Mouse (Mus musculus): ENCODE measurements around the gene Atp1a4. TPM values are rescaled to one million over a fixed set of nuclear protein-coding genes. Genes with fewer than 3 reads are reported as not detected.
A peak's percentile ranks its signal among the peaks of the same experiment; 100 is the strongest.

The Atp1a4 gene
- polyA plus RNA-seq, 1 experiment from 2014 or later, result 0.05 TPM

DNA sequence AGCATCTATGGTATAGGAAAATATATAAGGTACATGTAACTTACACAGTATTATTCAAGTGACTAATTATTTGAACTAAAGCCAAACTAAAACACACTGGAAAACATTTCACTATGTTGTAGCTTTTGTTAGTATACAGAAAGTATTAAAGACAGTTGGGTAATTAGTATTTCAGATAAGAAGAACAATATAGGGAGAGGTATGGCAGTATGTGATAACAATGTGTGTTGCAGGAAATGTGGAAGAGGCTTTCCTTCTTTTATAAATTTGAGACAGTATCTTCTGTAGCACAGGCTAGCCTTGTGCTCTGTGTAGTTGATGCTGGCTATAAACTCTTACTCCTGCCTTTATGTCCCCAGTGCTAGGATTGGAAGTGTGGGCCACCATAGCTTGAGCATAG lies 74.3 kb downstream of the Atp1a4 start:
- Histone ChIP-seq H3K9me3 (replicated peaks) (no peaks in the 10 kb centered on the region), H3K9ac (no peak overlapping the region), H3K4me2 (no peak overlapping the region), H3K4me1 (0 out of 2 replicates have a peak, but pooled peaks cover 4% of the 10 kb centered on the region), H3K4me3 (replicated peaks) (no peak overlapping the region), H3K27ac (no peak overlapping the region), H3K27me3 (no peaks in the 10 kb centered on the region), H3K36me3 (peaks cover 86% of the 10 kb centered on the region)
- no peak for ATAC-seq (replicated peaks; ENCODE audit: low FRiP score)

DNA sequence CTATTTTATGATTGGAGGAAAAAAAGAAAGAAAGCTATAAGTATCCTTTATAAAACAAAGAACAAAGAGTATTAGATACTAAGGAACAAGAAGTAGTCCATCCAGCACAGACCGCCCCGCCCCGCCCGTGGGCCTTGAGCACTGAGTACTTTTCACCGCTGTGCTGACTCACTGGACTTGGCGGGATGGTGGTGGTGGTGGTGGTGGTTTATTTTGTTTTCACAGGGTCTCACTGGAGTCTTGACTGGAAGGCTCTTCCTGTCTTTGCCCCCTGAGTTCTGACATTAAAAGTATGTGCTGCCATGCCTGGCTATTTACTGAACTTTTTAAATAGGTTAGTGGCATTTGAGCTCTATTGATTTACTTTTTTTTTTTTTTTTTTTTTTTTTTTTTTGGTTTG lies 75.2 kb downstream of the Atp1a4 start:
- no peaks in the 10 kb centered on the region for H3K27me3 ChIP-seq
- H3K4me2 ChIP-seq, result no peak overlapping the region
- no peak overlapping the region for H3K9ac ChIP-seq
- no peak overlapping the region for H3K4me3 ChIP-seq (replicated peaks)
- no peak for ATAC-seq (replicated peaks; ENCODE audit: low FRiP score)
- H3K4me1 ChIP-seq, result 0 out of 2 replicates have a peak, but pooled peaks cover 4% of the 10 kb centered on the region
- WGBS, result 99% methylated on average over 6 of the region's 6 CpGs
- no peak overlapping the region for H3K27ac ChIP-seq
- H3K9me3 ChIP-seq (replicated peaks), result no peaks in the 10 kb centered on the region
- H3K36me3 ChIP-seq, result peaks cover 86% of the 10 kb centered on the region

DNA sequence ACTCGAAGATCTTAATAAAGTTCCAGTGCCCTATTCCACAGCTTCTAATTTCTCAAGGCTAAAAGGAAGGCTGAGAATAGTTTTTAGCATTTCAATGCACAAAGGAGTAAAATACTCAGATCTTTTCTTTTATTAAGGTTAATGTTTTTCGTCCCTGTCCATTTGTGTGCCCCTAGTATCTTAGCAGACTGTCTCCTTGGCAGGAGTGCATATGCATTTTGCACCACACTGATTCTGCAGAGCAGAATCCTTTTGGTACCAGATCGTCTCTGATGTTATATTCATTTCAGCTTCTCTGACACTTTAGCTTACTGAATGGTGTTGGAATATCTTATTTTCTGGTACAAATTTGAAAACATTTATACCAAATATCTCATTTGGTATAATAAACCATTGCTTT lies 76.4 kb downstream of the Atp1a4 start:
- H3K4me1 ChIP-seq, result 0 out of 2 replicates have a peak, but pooled peaks cover 4% of the 10 kb centered on the region
- no peaks in the 10 kb centered on the region for H3K27me3 ChIP-seq
- 91% methylated on average over 3 of the region's 3 CpGs for WGBS
- peaks cover 84% of the 10 kb centered on the region for H3K36me3 ChIP-seq
- H3K4me2 ChIP-seq, result no peak overlapping the region
- no peak overlapping the region for H3K4me3 ChIP-seq (replicated peaks)
- no peak overlapping the region for H3K9ac ChIP-seq
- no peak for ATAC-seq (replicated peaks; ENCODE audit: low FRiP score)
- H3K27ac ChIP-seq, result no peak overlapping the region
- no peaks in the 10 kb centered on the region for H3K9me3 ChIP-seq (replicated peaks)

DNA sequence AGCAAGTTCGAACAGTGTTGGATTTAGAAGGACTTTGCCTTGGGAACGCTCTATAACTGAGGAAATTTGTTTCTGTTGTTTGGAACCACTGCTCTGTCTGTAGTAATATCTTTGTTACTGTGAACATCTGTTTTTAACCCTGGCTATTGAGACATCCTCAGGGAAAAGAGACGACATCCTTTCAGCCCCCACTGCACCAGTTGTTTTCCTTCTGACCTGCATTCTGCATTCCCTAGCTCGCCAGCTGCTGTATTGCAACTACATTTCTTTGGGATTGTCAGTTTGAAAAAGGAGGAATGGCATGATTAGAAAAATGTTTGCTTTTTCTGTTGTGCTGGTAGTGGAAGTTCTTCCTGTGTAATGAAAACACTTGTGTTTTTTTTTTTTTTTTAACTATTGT lies 77.3 kb downstream of the Atp1a4 start:
- 0 out of 2 replicates have a peak, but pooled peaks cover 4% of the 10 kb centered on the region for H3K4me1 ChIP-seq
- H3K9me3 ChIP-seq (replicated peaks), result no peaks in the 10 kb centered on the region
- no peak overlapping the region for H3K4me2 ChIP-seq
- no peak for ATAC-seq (replicated peaks; ENCODE audit: low FRiP score)
- peaks cover 82% of the 10 kb centered on the region for H3K36me3 ChIP-seq
- no peaks in the 10 kb centered on the region for H3K27me3 ChIP-seq
- no peak overlapping the region for H3K4me3 ChIP-seq (replicated peaks)
- 0 out of 2 replicates have a peak overlapping the region, but pooled peaks have one; percentile 5 for H3K27ac ChIP-seq
- no peak overlapping the region for H3K9ac ChIP-seq
- 36% methylated on average over 4 of the region's 4 CpGs for WGBS

DNA sequence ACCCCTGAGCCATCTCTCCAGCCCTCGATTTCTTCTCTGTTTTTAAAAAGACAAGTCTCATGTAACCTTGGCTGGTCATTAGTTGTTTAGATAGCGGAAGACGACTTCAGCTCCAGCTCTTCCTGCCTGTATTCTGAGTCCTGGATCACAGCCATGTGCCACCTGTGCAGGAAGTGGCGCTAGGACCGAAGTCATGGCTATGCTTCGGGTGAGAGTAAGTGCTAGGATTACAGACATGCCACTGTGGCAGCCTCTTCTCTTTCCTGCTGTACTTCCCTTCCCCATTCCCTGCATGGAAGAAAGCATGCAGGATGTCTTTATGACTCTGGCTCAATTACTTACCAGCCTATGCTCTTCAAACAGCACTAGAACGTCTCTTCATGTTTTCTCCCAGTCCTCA lies 79.1 kb downstream of the Atp1a4 start:
- no peak for ATAC-seq (replicated peaks; ENCODE audit: low FRiP score)
- Histone ChIP-seq H3K9me3 (replicated peaks) (no peaks in the 10 kb centered on the region), H3K4me3 (replicated peaks) (no peak overlapping the region), H3K27ac (no peak overlapping the region), H3K27me3 (no peaks in the 10 kb centered on the region), H3K4me1 (0 out of 2 replicates have a peak, but pooled peaks cover 4% of the 10 kb centered on the region), H3K4me2 (no peak overlapping the region), H3K9ac (no peak overlapping the region), H3K36me3 (peaks cover 83% of the 10 kb centered on the region)
- 50% methylated on average over 7 of the region's 7 CpGs for WGBS

DNA sequence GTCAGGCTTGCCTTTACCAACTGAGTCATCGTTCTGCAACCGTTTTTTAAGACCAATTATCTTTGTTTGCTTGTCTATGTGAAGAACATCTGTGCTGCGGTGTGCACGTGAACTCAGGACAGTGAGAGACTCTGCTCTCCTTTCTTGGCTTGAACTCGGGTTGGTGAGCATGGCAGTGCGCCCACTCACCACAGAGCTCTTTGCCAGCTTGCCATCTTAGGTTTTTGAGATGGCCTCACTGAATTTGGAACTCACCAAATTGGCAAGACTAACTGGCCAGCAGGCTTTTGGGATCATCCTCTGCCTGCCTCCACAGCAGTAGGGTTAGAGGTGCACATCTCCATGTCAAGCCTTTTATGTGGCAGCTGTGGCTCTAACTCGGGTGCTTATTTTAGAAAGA lies 80.4 kb downstream of the Atp1a4 start:
- Histone ChIP-seq H3K9ac (no peak overlapping the region), H3K27me3 (no peaks in the 10 kb centered on the region), H3K27ac (no peak overlapping the region), H3K4me1 (0 out of 2 replicates have a peak, but pooled peaks cover 4% of the 10 kb centered on the region), H3K4me2 (no peak overlapping the region), H3K36me3 (peaks cover 91% of the 10 kb centered on the region), H3K4me3 (replicated peaks) (no peak overlapping the region), H3K9me3 (replicated peaks) (no peaks in the 10 kb centered on the region)
- WGBS, result 89% methylated on average over 7 of the region's 7 CpGs
- ATAC-seq (replicated peaks; ENCODE audit: low FRiP score), result no peak

Other genes with a start within 250 kb of the Atp1a4 start
- 17.3 and 17.6 TPM in 2 replicates for gene Vangl2, start 230.0 kb downstream of the Atp1a4 start, polyA plus RNA-seq (2015; fragmentation: Nextera tagmentation; extraction: Ambion mirVana)
- gene Nhlh1, start 200.8 kb downstream of the Atp1a4 start, polyA plus RNA-seq (2015; fragmentation: Nextera tagmentation; extraction: Ambion mirVana), result not detected in 2 replicates
- gene Copa, start 175.9 kb downstream of the Atp1a4 start, polyA plus RNA-seq (2015; fragmentation: Nextera tagmentation; extraction: Ambion mirVana), result 221 and 237 TPM in 2 replicates
- gene Ncstn, start 175.6 kb downstream of the Atp1a4 start, polyA plus RNA-seq (2015; fragmentation: Nextera tagmentation; extraction: Ambion mirVana), result 130 and 137 TPM in 2 replicates
- gene Pex19, start 131.7 kb downstream of the Atp1a4 start, polyA plus RNA-seq (2015; fragmentation: Nextera tagmentation; extraction: Ambion mirVana), result 149 and 154 TPM in 2 replicates
- 125 and 132 TPM in 2 replicates for gene Dcaf8, start 110.3 kb downstream of the Atp1a4 start, polyA plus RNA-seq (2015; fragmentation: Nextera tagmentation; extraction: Ambion mirVana)
- gene Pea15a, start 51.6 kb downstream of the Atp1a4 start, polyA plus RNA-seq (2015; fragmentation: Nextera tagmentation; extraction: Ambion mirVana), result 107 and 124 TPM in 2 replicates
- 6.2 and 8.9 TPM in 2 replicates for gene Casq1, start 38.5 kb downstream of the Atp1a4 start, polyA plus RNA-seq (2015; fragmentation: Nextera tagmentation; extraction: Ambion mirVana)
- 48.9 and 54.4 TPM in 2 replicates for gene Igsf8, start 3.2 kb upstream of the Atp1a4 start, polyA plus RNA-seq (2015; fragmentation: Nextera tagmentation; extraction: Ambion mirVana)
- gene Atp1a2, start 39.6 kb upstream of the Atp1a4 start, polyA plus RNA-seq (2015; fragmentation: Nextera tagmentation; extraction: Ambion mirVana), result 2.2 and 2.9 TPM in 2 replicates
- gene Kcnj9, start 70.9 kb upstream of the Atp1a4 start, polyA plus RNA-seq (2015; fragmentation: Nextera tagmentation; extraction: Ambion mirVana), result not detected in 2 replicates
- gene Kcnj10, start 82.8 kb upstream of the Atp1a4 start, polyA plus RNA-seq (2015; fragmentation: Nextera tagmentation; extraction: Ambion mirVana), result 0.83 and 1.0 TPM in 2 replicates
- 7.6 and 7.9 TPM in 2 replicates for gene Pigm, start 118.1 kb upstream of the Atp1a4 start, polyA plus RNA-seq (2015; fragmentation: Nextera tagmentation; extraction: Ambion mirVana)
- 0.73 and 1.1 TPM in 2 replicates for gene Slamf9, start 216.9 kb upstream of the Atp1a4 start, polyA plus RNA-seq (2015; fragmentation: Nextera tagmentation; extraction: Ambion mirVana)
- 45.0 and 46.0 TPM in 2 replicates for gene Igsf9, start 223.4 kb upstream of the Atp1a4 start, polyA plus RNA-seq (2015; fragmentation: Nextera tagmentation; extraction: Ambion mirVana)
- gene Tagln2, start 241.6 kb upstream of the Atp1a4 start, polyA plus RNA-seq (2015; fragmentation: Nextera tagmentation; extraction: Ambion mirVana), result 246 and 251 TPM in 2 replicates